Mouse (Mus musculus) cerebellum, postnatal 14 days (tissue): Measurements from ENCODE around the gene Spef2.

Experiments
- DNase-seq, 2 experiments: peaks; one replicate each; pipeline ENCODE4 v3.0.0; 2021; ENCODE audit warnings: mixed read lengths in 2 of 2

Spef2 gene

DNA sequence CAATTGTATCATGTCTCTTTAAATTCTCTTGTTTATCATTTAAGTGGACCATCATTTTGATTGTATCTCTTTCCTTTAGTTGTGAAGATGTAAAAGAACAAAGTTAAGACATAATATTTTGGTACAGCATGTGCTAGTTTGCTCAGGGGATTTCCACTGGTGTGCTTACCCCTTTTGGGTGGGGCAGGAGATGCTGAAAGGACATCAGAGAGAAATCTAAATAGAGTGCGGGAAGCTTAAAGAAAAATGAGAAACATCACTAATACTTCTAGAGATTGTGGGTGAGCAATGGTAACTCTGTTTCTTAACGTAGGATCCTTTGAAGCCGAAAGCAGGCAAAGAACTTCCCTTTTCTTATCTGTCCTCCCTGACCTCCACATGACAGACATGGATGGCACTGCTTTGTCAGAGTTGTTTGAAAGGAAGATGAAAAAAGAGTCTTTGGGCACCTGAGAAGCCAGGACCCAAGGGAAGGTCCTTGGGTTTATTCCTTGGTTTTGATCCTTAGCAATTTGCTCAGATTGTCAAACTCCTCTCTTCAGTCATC is 215.2 kb downstream of the Spef2 start:
- no peak for DNase-seq

DNA sequence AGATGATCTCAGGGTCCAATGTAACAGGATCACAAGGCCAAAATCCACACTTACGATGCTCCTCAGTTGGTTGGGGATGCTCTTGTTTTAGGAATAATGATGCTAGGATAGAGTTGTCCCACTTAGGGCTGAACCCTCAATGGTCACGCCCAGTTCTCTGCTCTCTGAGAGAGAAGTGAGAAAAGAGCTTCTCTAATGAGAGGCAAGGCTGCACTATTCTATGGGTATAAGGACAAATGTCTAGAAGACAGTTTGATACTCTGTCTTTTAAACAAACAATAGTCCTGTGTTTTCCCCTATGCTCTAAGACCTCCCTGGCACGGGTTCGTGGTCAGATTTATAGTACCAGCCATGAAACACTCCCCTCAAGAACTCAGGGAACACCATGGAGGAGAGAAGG is 218.6 kb downstream of the Spef2 start, which contains the start of gene Il7r:
Il7r (minus strand) TSS at position 101 of the 400 bp plus-strand sequence.
- no peak for DNase-seq

DNA sequence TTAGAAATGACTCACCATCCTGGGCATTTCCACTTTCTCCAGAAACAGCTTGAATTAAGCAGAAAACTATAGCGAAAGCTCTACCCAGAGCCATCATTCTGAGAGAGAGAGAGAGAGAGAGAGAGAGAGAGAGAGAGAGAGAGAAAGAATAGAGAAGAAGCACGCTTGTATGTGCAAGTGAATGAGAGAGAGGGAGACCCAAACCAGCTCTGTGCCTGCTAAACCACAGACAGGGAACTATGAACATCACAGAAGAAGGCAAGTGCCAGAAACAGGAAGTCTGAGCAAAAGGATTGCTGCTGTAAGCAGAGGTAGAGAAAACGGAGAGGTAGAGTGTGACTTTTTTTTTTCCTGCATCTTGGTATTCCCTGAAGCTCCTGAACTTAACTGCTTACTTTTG is 219.0 kb downstream of the Spef2 start:
- DNase-seq, result no peak
